Mouse (Mus musculus) hindbrain, embryonic 13.5 days (tissue): ENCODE measurements at regions not wholly inside any gene's neighbourhood (a gene's known extent, or its start where the extent isn't known, plus 50 kb on each side); places are given as distances from the start of the nearest gene placed in this dataset.
A peak's percentile ranks its signal among the peaks of the same experiment; 100 is the strongest.

ENCODE experiments used
- ATAC-seq: fragments of 200-750 bp; cut with Nextera tagmentation; 2 replicates; pipeline ENCODE4 v1.8.0; 2017; ENCODE audit warnings: moderate TSS enrichment; ENCODE audit not compliant: low FRiP score
- H3K27ac ChIP-seq: fragments of 300-500 bp; sonication (generic); 2 replicates; pipeline ENCODE4 v1.5.1; 2015; ENCODE audit warnings: inconsistent platforms, mild to moderate bottlenecking, moderate library complexity
- H3K27me3 ChIP-seq: fragments of 300-500 bp; sonication (generic); 2 replicates; pipeline ENCODE4 v1.6.1; 2015; ENCODE audit warnings: mild to moderate bottlenecking, inconsistent platforms
- H3K36me3 ChIP-seq: fragments of 300-500 bp; sonication (generic); 2 replicates; pipeline ENCODE4 v1.6.1; 2015; ENCODE audit warnings: mild to moderate bottlenecking, inconsistent platforms
- H3K4me1 ChIP-seq: fragments of 300-500 bp; sonication (generic); replicated peaks from 2 replicates; pipeline ENCODE4 v1.6.1; 2015; ENCODE audit warnings: inconsistent platforms
- H3K4me2 ChIP-seq: fragments of 300-500 bp; sonication (generic); 2 replicates; pipeline ENCODE4 v1.6.1; 2015; ENCODE audit warnings: inconsistent platforms, mild to moderate bottlenecking, moderate library complexity
- H3K4me3 ChIP-seq: fragments of 300-500 bp; sonication (generic); 2 replicates; pipeline ENCODE4 v1.5.1; 2015; ENCODE audit warnings: mild to moderate bottlenecking, inconsistent platforms
- H3K9ac ChIP-seq: fragments of 300-500 bp; sonication (generic); 2 replicates; pipeline ENCODE4 v1.6.1; 2015; ENCODE audit warnings: mild to moderate bottlenecking, inconsistent platforms
- H3K9me3 ChIP-seq: fragments of 300-500 bp; sonication (generic); 2 replicates; pipeline ENCODE4 v1.6.1; 2016; ENCODE audit warnings: inconsistent platforms
- WGBS: fragments of 180-500 bp; shearing (Covaris S2); methylation state at CpG from one replicate; pipeline ENCODE4 v1.1.7; 2015; 5-methylcytosine and 5-hydroxymethylcytosine counted together

- 77% methylated on average over 2 of the region's 2 CpGs for WGBS
Observed at GRCm38 (mm10) chr2:149739886-149740285, 89.1 kb upstream of the Syndig1 start.

GRCm38 (mm10) chr2:149742661-149743060 is 86.3 kb upstream of the Syndig1 start:
- Histone ChIP-seq H3K36me3 (no peaks in the 10 kb centered on the region), H3K9me3 (no peaks in the 10 kb centered on the region), H3K4me3 (no peak overlapping the region), H3K9ac (no peak overlapping the region), H3K4me1 (0 out of 2 replicates have a peak, but pooled peaks cover 3% of the 10 kb centered on the region), H3K27ac (no peak overlapping the region), H3K4me2 (no peak overlapping the region), H3K27me3 (no peaks in the 10 kb centered on the region)
- WGBS, result 92% methylated on average over 2 of the region's 2 CpGs
- ATAC-seq, result no peak

More at GRCm38 (mm10) chr2:149739886-149740285, 89.1 kb upstream of the Syndig1 start:
- Histone ChIP-seq H3K9ac (no peak overlapping the region), H3K4me2 (no peak overlapping the region), H3K27ac (no peak overlapping the region), H3K27me3 (no peaks in the 10 kb centered on the region), H3K4me1 (0 out of 2 replicates have a peak, but pooled peaks cover 3% of the 10 kb centered on the region), H3K9me3 (no peaks in the 10 kb centered on the region), H3K36me3 (no peaks in the 10 kb centered on the region), H3K4me3 (no peak overlapping the region)
- ATAC-seq, result peak; percentile 77

DNA sequence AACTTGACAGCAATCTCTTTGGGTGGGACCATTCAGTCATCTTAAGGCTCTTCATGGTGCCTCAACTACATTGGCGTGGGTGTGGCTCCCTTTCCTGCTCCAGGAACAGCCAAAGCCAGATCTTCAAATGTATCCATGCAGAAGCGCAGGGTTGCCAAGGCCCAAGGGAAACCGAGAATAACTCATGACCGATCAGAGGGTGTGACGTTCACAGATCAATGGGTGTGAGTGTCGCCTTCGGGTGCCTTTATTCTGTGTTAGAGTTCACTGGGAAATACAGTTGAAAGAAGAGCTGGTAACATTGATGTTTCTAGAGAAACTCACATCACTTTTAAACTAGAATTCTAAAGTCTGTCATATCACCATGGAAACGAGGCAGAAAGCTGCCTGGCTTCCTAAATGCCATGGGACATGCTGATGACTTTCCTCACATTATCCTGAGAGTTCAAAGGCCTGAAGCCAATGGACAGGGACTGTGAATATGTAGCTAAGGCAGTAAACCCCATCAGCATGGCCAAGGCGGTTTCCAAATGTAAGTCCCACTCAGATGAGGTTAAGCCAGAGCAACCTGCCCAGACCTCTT is 80.7 kb upstream of the Syndig1 start:
- no peaks in the 10 kb centered on the region for H3K36me3 ChIP-seq
- H3K4me2 ChIP-seq, result no peak overlapping the region
- no peaks in the 10 kb centered on the region for H3K9me3 ChIP-seq
- H3K27me3 ChIP-seq, result no peaks in the 10 kb centered on the region
- no peak overlapping the region for H3K9ac ChIP-seq
- H3K4me3 ChIP-seq, result no peak overlapping the region
- no peaks in the 10 kb centered on the region for H3K4me1 ChIP-seq
- ATAC-seq, result no peak
- WGBS, result 88% methylated on average over 9 of the region's 9 CpGs
- no peak overlapping the region for H3K27ac ChIP-seq

- no peaks in the 10 kb centered on the region for H3K4me1 ChIP-seq
- no peaks in the 10 kb centered on the region for H3K27me3 ChIP-seq
- H3K4me3 ChIP-seq, result no peak overlapping the region
- H3K9me3 ChIP-seq, result no peaks in the 10 kb centered on the region
- no peaks in the 10 kb centered on the region for H3K36me3 ChIP-seq
- 79% methylated on average over 4 of the region's 4 CpGs for WGBS
- ATAC-seq, result no peak
- H3K4me2 ChIP-seq, result no peak overlapping the region
- H3K9ac ChIP-seq, result no peak overlapping the region
- H3K27ac ChIP-seq, result no peak overlapping the region
Observed at GRCm38 (mm10) chr2:149759151-149759550, 69.9 kb upstream of the Syndig1 start.

DNA sequence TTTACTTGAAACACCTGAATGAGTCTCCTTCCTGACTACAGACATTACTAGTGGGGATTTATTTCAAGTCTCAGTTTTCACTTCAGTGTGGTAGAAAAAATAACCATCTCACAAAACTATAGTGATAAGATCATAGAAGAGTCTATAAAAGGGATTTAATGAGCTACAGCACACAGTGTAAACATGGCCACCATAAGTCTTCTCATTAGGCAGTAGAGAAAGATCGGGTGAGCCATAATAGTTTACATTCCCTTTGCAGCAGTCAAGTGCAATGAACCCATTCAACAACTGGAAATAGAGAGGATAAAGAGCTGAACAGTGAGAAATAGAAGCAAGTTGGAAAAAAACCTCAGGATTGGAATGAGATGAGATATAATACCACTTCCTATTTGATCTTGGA is 65.1 kb upstream of the Syndig1 start:
- H3K36me3 ChIP-seq, result no peaks in the 10 kb centered on the region
- no peak overlapping the region for H3K4me3 ChIP-seq
- H3K9ac ChIP-seq, result no peak overlapping the region
- H3K27me3 ChIP-seq, result no peaks in the 10 kb centered on the region
- no peak overlapping the region for H3K4me2 ChIP-seq
- H3K4me1 ChIP-seq, result no peaks in the 10 kb centered on the region
- WGBS, result 83% methylated on average over 1 of the region's 1 CpGs
- no peak for ATAC-seq
- no peaks in the 10 kb centered on the region for H3K9me3 ChIP-seq
- no peak overlapping the region for H3K27ac ChIP-seq

- Histone ChIP-seq H3K36me3 (no peaks in the 10 kb centered on the region), H3K4me2 (no peak overlapping the region), H3K4me3 (no peak overlapping the region), H3K9ac (no peak overlapping the region), H3K27me3 (no peaks in the 10 kb centered on the region), H3K4me1 (no peaks in the 10 kb centered on the region), H3K27ac (no peak overlapping the region), H3K9me3 (no peaks in the 10 kb centered on the region)
- ATAC-seq, result no peak
- WGBS, result 86% methylated on average over 1 of the region's 1 CpGs
Observed at GRCm38 (mm10) chr2:149768027-149768426, 61.0 kb upstream of the Syndig1 start.

DNA sequence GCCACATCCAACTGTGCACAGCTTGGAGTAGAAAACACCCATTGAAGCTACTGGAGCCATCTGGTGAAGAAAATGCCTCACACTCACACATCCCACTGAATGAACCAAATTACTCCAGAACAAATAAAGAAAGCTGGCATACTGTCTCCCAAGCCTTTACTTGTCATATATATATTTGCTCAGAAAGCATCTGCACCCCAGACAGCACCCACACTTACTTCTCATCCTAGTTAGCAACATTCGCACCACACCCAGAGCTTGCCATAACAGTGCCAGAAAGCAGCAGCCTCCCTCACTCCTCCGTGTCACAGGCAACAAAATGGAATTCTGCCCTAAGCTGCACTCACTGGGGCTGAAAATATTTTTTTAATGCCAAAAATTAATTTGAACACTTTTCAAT is 60.5 kb upstream of the Syndig1 start:
- 83% methylated on average over 2 of the region's 2 CpGs for WGBS
- H3K36me3 ChIP-seq, result no peaks in the 10 kb centered on the region
- H3K4me2 ChIP-seq, result no peak overlapping the region
- no peak overlapping the region for H3K9ac ChIP-seq
- no peak overlapping the region for H3K4me3 ChIP-seq
- no peaks in the 10 kb centered on the region for H3K27me3 ChIP-seq
- ATAC-seq, result no peak
- H3K4me1 ChIP-seq, result no peaks in the 10 kb centered on the region
- no peak overlapping the region for H3K27ac ChIP-seq
- H3K9me3 ChIP-seq, result no peaks in the 10 kb centered on the region

GRCm38 (mm10) chr2:149777316-149777715 is 51.7 kb upstream of the Syndig1 start:
- 95% methylated on average over 3 of the region's 3 CpGs for WGBS
- no peaks in the 10 kb centered on the region for H3K9me3 ChIP-seq
- no peaks in the 10 kb centered on the region for H3K36me3 ChIP-seq
- no peak overlapping the region for H3K4me2 ChIP-seq
- H3K4me3 ChIP-seq, result no peak overlapping the region
- H3K9ac ChIP-seq, result no peak overlapping the region
- no peak for ATAC-seq
- no peak overlapping the region for H3K27ac ChIP-seq
- no peaks in the 10 kb centered on the region for H3K4me1 ChIP-seq
- H3K27me3 ChIP-seq, result no peaks in the 10 kb centered on the region
